Mouse (Mus musculus) kidney, adult 2 months (tissue): Measurements from ENCODE around the gene Muc5b. TPM values are rescaled to one million over a fixed set of nuclear protein-coding genes. Genes with fewer than 3 reads are reported as not detected.

ENCODE experiments used
- DNase-seq: peaks from one replicate; pipeline ENCODE4 v3.0.0; 2021
- H3K27ac ChIP-seq: fragments of 200-500 bp; 2 replicates; pipeline ENCODE4 v1.5.1; 2012; ENCODE audit warnings: low read depth, low read length, control low read depth, inconsistent platforms; ENCODE audit not compliant: insufficient read depth
- H3K27me3 ChIP-seq: fragments of 200-500 bp; replicated peaks from 2 replicates; pipeline ENCODE4 v1.6.1; 2012; ENCODE audit warnings: mild to moderate bottlenecking, moderate library complexity, low read length, inconsistent platforms; ENCODE audit not compliant: control insufficient read depth, insufficient read depth
- H3K36me3 ChIP-seq: fragments of 200-500 bp; 2 replicates; pipeline ENCODE4 v1.6.1; 2012; ENCODE audit warnings: mild to moderate bottlenecking, moderate library complexity, low read length, inconsistent platforms; ENCODE audit not compliant: control insufficient read depth, insufficient read depth
- H3K4me1 ChIP-seq: fragments of 200-500 bp; 2 replicates; pipeline ENCODE4 v1.6.1; 2011; ENCODE audit warnings: low read length; ENCODE audit not compliant: control insufficient read depth, insufficient read depth
- H3K4me3 ChIP-seq: fragments of 200-500 bp; 2 replicates; pipeline ENCODE4 v1.5.1; 2011; ENCODE audit warnings: mild to moderate bottlenecking, low read depth, low read length, control low read depth; ENCODE audit not compliant: insufficient read depth
- CTCF ChIP-seq: fragments of 200-500 bp; conservative IDR thresholded peaks from 2 replicates; pipeline ENCODE4 v1.5.1; 2011; ENCODE audit warnings: low read depth, mild to moderate bottlenecking, control low read depth, low read length, moderate library complexity, mixed read lengths; ENCODE audit not compliant: insufficient read depth, insufficient read length
- POLR2A ChIP-seq: fragments of 200-500 bp; IDR thresholded peaks from one replicate; pipeline ENCODE4 v1.6.1; 2011; ENCODE audit warnings: low read depth, low read length, control low read depth
- WGBS: fragments of 180-500 bp; shearing (Covaris S2); methylation state at CpG from one replicate; pipeline ENCODE4 v1.1.7; 2018; 5-methylcytosine and 5-hydroxymethylcytosine counted together
- polyA plus RNA-seq: library from polyadenylated mRNA; depleted of rRNA; stranded (reverse); fragments of >200 nt; gene quantifications from 2 replicates; pipeline ENCODE4 v1.2.3, GENCODE M21; 2012; rRNA removed

Muc5b gene
- polyA plus RNA-seq, 1 experiment, result not detected

GRCm38 (mm10) chr7:141902269-141902729 lies 63.4 kb downstream of the Muc5b start:
- Histone ChIP-seq H3K4me3 (peak overlapping the region; percentile 79), H3K4me1 (peaks cover 19% of the 10 kb centered on the region), H3K27ac (peak overlapping the region; percentile 80), H3K27me3 (peaks cover 1% of the 10 kb centered on the region; the same call in 1 of the 2 replicates), H3K36me3 (no peaks in the 10 kb centered on the region)
- 0 out of 2 replicates have a peak, but pooled peaks have one; percentile 3 for TF ChIP-seq CTCF
- TF ChIP-seq POLR2A, result peak; percentile 42
- peak; percentile 99 for DNase-seq
- under 1% methylated on average over 44 of the region's 44 CpGs for WGBS

GRCm38 (mm10) chr7:141902791-141903190 lies 63.9 kb downstream of the Muc5b start:
- TF ChIP-seq CTCF (no peak), POLR2A (no peak)
- peak overlapping the region; percentile 78 for H3K4me3 ChIP-seq
- peaks cover 19% of the 10 kb centered on the region for H3K4me1 ChIP-seq
- H3K36me3 ChIP-seq, result no peaks in the 10 kb centered on the region
- H3K27me3 ChIP-seq, result peaks cover 1% of the 10 kb centered on the region; the same call in 1 of the 2 replicates
- 62% methylated on average over 4 of the region's 4 CpGs for WGBS
- DNase-seq, result no peak
- peak overlapping the region; percentile 80 for H3K27ac ChIP-seq

- no peak overlapping the region for H3K27ac ChIP-seq
- no peaks in the 10 kb centered on the region for H3K4me1 ChIP-seq
- no peak for DNase-seq
- peaks cover 1% of the 10 kb centered on the region; the same call in 1 of the 2 replicates for H3K27me3 ChIP-seq
- H3K4me3 ChIP-seq, result no peak overlapping the region
- TF ChIP-seq POLR2A (no peak), CTCF (no peak)
- no peaks in the 10 kb centered on the region for H3K36me3 ChIP-seq
- 76% methylated on average over 6 of the region's 6 CpGs for WGBS
These were observed 69.7 kb downstream of the Muc5b start for GRCm38 (mm10) chr7:141908591-141908990.

- WGBS, result 61% methylated on average over 3 of the region's 3 CpGs
- TF ChIP-seq POLR2A (no peak), CTCF (no peak)
- Histone ChIP-seq H3K4me3 (no peak overlapping the region), H3K27me3 (peaks cover 1% of the 10 kb centered on the region; the same call in 1 of the 2 replicates), H3K36me3 (no peaks in the 10 kb centered on the region), H3K27ac (no peak overlapping the region), H3K4me1 (no peaks in the 10 kb centered on the region)
- DNase-seq, result no peak
These were observed 72.4 kb downstream of the Muc5b start for GRCm38 (mm10) chr7:141911305-141911704.

GRCm38 (mm10) chr7:141918407-141918806 lies 79.5 kb downstream of the Muc5b start, which contains the start of gene Tollip:
Tollip (minus strand) TSS chr7:141918507.
- no peaks in the 10 kb centered on the region for H3K27me3 ChIP-seq
- 81% methylated on average over 2 of the region's 2 CpGs for WGBS
- H3K36me3 ChIP-seq, result no peaks in the 10 kb centered on the region
- TF ChIP-seq CTCF (no peak), POLR2A (no peak)
- H3K4me1 ChIP-seq, result no peaks in the 10 kb centered on the region
- H3K4me3 ChIP-seq, result no peak within 1 kb of the TSS
- no peak within 1 kb of the TSS for H3K27ac ChIP-seq
- no peak for DNase-seq

Other genes with a start within 250 kb of the Muc5b start
- gene Muc6, start 183.8 kb upstream of the Muc5b start, polyA plus RNA-seq, result 0.01 and 0.02 TPM in 2 replicates
- 0.24 and 0.39 TPM in 2 replicates for gene Muc2, start 148.7 kb upstream of the Muc5b start, polyA plus RNA-seq
- gene Muc5ac, start 50.1 kb upstream of the Muc5b start, polyA plus RNA-seq, result 0.02 TPM in 1 of 2 replicates, not detected in the other
- gene Tollip, start 79.4 kb downstream of the Muc5b start, polyA plus RNA-seq, result 86.2 and 92.3 TPM in 2 replicates
- 0.31 and 0.52 TPM in 2 replicates for gene Brsk2, start 110.7 kb downstream of the Muc5b start, polyA plus RNA-seq
- 44.0 and 45.3 TPM in 2 replicates for gene Mob2, start 222.0 kb downstream of the Muc5b start, polyA plus RNA-seq